Mouse (Mus musculus): ENCODE measurements around the gene Olfr1341. TPM values are rescaled to one million over a fixed set of nuclear protein-coding genes. Genes with fewer than 3 reads are reported as not detected.

The Olfr1341 gene
- polyA plus RNA-seq (2014; fragmentation: Illumina TruSeq; extraction: RNeasy Lipid Tissue Mini Kit (QIAGEN cat#74804); ENCODE audit: low read depth, low replicate concordance), result not detected

DNA sequence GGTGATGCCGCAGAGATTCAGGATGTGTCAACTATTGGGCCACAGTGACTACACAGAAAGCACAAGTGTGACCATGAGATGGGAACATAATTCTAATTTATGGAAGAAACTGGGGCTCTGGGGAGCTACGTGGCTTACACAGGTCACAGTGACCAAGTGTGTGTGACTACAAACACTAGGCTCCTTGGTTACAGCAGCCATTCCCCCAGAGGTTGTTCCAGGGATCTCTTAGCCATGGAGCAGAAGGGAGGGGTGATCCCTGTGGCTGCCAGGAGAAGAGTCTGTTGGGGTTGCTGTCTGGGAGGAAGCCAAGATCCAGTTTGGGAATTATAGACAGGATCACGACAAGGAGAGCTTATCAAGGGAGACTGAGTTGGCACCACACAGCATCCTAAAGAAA lies at the start of gene Olfr1341:
Gene Olfr1341 (plus strand): TSS at position 301 of the 400 bp plus-strand sequence.

DNA sequence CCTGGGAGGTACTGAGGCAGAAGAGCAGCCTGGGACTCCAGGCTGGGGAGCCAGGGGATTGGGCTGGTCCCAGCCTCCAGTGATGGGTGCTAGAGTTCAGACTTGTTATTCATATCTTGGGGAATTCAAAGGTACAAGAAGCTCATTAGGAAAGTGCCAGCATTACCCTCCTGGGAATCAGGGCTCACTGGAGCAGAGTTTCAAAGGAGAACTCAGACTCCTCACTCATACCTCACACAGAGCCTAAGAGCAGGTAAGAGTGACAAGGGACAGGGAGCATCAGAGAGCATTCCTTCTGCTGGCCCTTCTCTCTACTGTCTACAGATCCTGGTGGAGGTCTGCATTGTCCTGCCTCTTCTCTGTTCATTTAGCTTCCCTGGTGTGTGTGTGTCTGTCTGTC lies 44.7 kb upstream of the Olfr1341 start, which contains the start of gene Olfr62:
Gene Olfr62 (plus strand): TSS at position 301 of the 400 bp plus-strand sequence.

DNA sequence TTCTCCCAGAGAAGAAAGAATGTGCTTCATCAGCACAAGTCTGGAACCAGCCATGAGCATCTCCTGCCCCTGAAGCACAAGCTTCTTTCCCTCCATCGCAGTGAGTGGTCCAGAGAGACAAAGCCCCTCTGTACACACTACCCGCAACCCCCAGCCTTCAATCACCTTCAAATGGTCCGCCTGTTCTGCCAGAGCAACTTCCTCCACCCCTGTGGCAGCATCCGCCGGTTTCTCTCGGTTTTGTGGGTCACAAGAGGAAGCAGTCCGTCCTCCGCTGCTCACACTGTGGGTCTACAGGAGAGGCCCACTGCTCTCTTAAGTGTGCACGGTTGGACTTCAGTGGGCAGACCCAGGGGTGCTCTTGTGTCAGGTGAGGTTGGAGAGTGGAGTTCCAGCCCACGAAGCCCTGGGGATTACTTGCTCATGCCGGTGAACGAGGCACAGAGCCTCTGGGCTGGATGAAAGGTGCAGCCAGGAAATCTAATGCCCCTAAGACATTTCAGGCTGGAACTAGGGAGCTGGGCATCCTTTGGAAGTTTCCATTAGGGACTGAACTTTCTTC lies 10.8 kb upstream of the Olfr1341 start, which contains the start of gene Olfr1342:
Gene Olfr1342 (minus strand): TSS at position 345 of the 562 bp plus-strand sequence.

DNA sequence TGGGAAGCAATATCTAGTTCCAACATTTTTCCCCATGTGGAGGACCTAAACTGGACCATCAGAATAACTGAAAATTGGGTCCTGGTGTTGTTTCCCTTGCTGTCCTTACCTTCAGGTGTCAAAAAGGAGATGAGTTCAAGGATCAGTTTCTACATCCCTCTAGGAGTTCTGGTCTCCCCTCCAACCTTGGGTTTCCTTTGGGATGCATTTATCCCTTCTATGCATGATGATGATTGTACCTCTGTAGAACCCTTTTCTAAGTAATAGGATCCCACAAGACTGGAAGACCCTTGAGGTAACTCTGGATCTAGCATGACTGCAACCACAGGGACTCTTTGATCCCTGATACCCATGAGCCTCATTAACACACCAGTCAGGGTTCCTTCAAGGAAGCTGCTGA lies 16.5 kb downstream of the Olfr1341 start, which contains the start of gene Olfr1340:
Gene Olfr1340 (plus strand): TSS at position 301 of the 400 bp plus-strand sequence.

GRCm38 (mm10) chr4:118731875-118732274 lies 28.6 kb downstream of the Olfr1341 start, which contains the start of gene Olfr1339:
Gene Olfr1339 (plus strand): TSS chr4:118732175.

GRCm38 (mm10) chr4:118758637-118759036 lies 55.3 kb downstream of the Olfr1341 start, which contains the start of gene Olfr1338:
Gene Olfr1338 (minus strand): TSS chr4:118758737.

Other genes starting within 250 kb of the Olfr1341 start
- not detected for gene Mpl, start 246.0 kb upstream of the Olfr1341 start, polyA plus RNA-seq (2014; fragmentation: Illumina TruSeq; extraction: RNeasy Lipid Tissue Mini Kit (QIAGEN cat#74804); ENCODE audit: low read depth, low replicate concordance)
- 0.90 TPM for gene Tie1, start 213.5 kb upstream of the Olfr1341 start, polyA plus RNA-seq (2014; fragmentation: Illumina TruSeq; extraction: RNeasy Lipid Tissue Mini Kit (QIAGEN cat#74804); ENCODE audit: low read depth, low replicate concordance)
- 8.2 TPM for gene 2610528J11Rik, start 176.5 kb upstream of the Olfr1341 start, polyA plus RNA-seq (2014; fragmentation: Illumina TruSeq; extraction: RNeasy Lipid Tissue Mini Kit (QIAGEN cat#74804); ENCODE audit: low read depth, low replicate concordance)
- 1.8 TPM for gene Tmem125, start 159.5 kb upstream of the Olfr1341 start, polyA plus RNA-seq (2014; fragmentation: Illumina TruSeq; extraction: RNeasy Lipid Tissue Mini Kit (QIAGEN cat#74804); ENCODE audit: low read depth, low replicate concordance)
- not detected for gene Cfap57, start 82.7 kb upstream of the Olfr1341 start, polyA plus RNA-seq (2014; fragmentation: Illumina TruSeq; extraction: RNeasy Lipid Tissue Mini Kit (QIAGEN cat#74804); ENCODE audit: low read depth, low replicate concordance)
- 13.0 TPM for gene Ebna1bp2, start 82.7 kb upstream of the Olfr1341 start, polyA plus RNA-seq (2014; fragmentation: Illumina TruSeq; extraction: RNeasy Lipid Tissue Mini Kit (QIAGEN cat#74804); ENCODE audit: low read depth, low replicate concordance)
- not detected for gene Olfr62, start 44.6 kb upstream of the Olfr1341 start, polyA plus RNA-seq (2014; fragmentation: Illumina TruSeq; extraction: RNeasy Lipid Tissue Mini Kit (QIAGEN cat#74804); ENCODE audit: low read depth, low replicate concordance)
- gene Olfr1342, start 10.8 kb upstream of the Olfr1341 start, polyA plus RNA-seq (2014; fragmentation: Illumina TruSeq; extraction: RNeasy Lipid Tissue Mini Kit (QIAGEN cat#74804); ENCODE audit: low read depth, low replicate concordance), result not detected
- not detected for gene Olfr1340, start 16.6 kb downstream of the Olfr1341 start, polyA plus RNA-seq (2014; fragmentation: Illumina TruSeq; extraction: RNeasy Lipid Tissue Mini Kit (QIAGEN cat#74804); ENCODE audit: low read depth, low replicate concordance)
- not detected for gene Olfr1339, start 28.7 kb downstream of the Olfr1341 start, polyA plus RNA-seq (2014; fragmentation: Illumina TruSeq; extraction: RNeasy Lipid Tissue Mini Kit (QIAGEN cat#74804); ENCODE audit: low read depth, low replicate concordance)
- gene Olfr1338, start 55.2 kb downstream of the Olfr1341 start, polyA plus RNA-seq (2014; fragmentation: Illumina TruSeq; extraction: RNeasy Lipid Tissue Mini Kit (QIAGEN cat#74804); ENCODE audit: low read depth, low replicate concordance), result not detected
- not detected for gene Olfr1337, start 79.1 kb downstream of the Olfr1341 start, polyA plus RNA-seq (2014; fragmentation: Illumina TruSeq; extraction: RNeasy Lipid Tissue Mini Kit (QIAGEN cat#74804); ENCODE audit: low read depth, low replicate concordance)
- not detected for gene Olfr1335, start 106.4 kb downstream of the Olfr1341 start, polyA plus RNA-seq (2014; fragmentation: Illumina TruSeq; extraction: RNeasy Lipid Tissue Mini Kit (QIAGEN cat#74804); ENCODE audit: low read depth, low replicate concordance)
- not detected for gene Olfr1333, start 132.8 kb downstream of the Olfr1341 start, polyA plus RNA-seq (2014; fragmentation: Illumina TruSeq; extraction: RNeasy Lipid Tissue Mini Kit (QIAGEN cat#74804); ENCODE audit: low read depth, low replicate concordance)
- not detected for gene Olfr1331, start 161.1 kb downstream of the Olfr1341 start, polyA plus RNA-seq (2014; fragmentation: Illumina TruSeq; extraction: RNeasy Lipid Tissue Mini Kit (QIAGEN cat#74804); ENCODE audit: low read depth, low replicate concordance)
- gene Olfr1330, start 185.1 kb downstream of the Olfr1341 start, polyA plus RNA-seq (2014; fragmentation: Illumina TruSeq; extraction: RNeasy Lipid Tissue Mini Kit (QIAGEN cat#74804); ENCODE audit: low read depth, low replicate concordance), result not detected
- not detected for gene Olfr1329, start 213.9 kb downstream of the Olfr1341 start, polyA plus RNA-seq (2014; fragmentation: Illumina TruSeq; extraction: RNeasy Lipid Tissue Mini Kit (QIAGEN cat#74804); ENCODE audit: low read depth, low replicate concordance)
- gene Olfr1328, start 235.1 kb downstream of the Olfr1341 start, polyA plus RNA-seq (2014; fragmentation: Illumina TruSeq; extraction: RNeasy Lipid Tissue Mini Kit (QIAGEN cat#74804); ENCODE audit: low read depth, low replicate concordance), result not detected